Mouse (Mus musculus): ENCODE measurements at regions not wholly inside any gene's neighbourhood (a gene's known extent, or its start where the extent isn't known, plus 50 kb on each side); places are given as distances from the start of the nearest gene placed in this dataset.

DNA sequence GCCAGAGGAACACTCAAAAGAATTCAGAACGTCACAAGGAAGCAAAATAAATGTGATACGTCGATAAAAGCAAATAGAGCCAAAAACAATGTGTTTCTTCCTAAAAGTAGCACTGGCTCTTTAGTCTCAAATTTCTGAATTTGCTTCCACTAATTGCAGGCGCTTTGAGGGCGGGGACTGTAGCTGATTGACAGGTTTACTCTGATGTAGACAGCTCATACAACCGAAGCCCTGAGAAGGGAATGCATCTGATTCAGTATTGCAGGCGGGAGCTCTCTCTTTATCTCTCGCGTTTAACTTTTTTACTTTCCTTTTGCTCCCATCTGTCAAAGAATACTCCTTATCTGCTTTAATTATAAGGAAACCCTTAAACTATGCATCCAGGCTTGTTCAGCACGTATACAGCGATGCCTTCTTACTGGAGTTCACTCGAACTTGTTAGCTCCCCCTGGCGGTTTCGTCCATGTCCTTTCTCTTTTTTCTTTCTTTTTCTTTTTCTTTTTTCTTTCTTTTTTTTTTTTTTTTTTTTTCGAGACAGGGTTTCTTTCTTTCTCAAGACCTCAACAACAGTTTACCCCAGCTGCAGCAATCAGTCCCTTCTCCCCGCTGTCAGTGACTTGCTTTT lies 95.9 kb downstream of the Avpr1a start:
- no peak for TF ChIP-seq POLR2A (IDR thresholded peaks at IDR 0.05; ENCODE audit: low read depth, low read length)
- TF ChIP-seq MAX (IDR thresholded peaks at IDR 0.05; ENCODE audit: low read length) = no peak
- TF ChIP-seq USF1 (IDR thresholded peaks at IDR 0.05; ENCODE audit: low read depth, low read length) = no peak
- peak; percentile 37 to 72 for TF ChIP-seq CTCF (conservative IDR thresholded peaks at IDR 0.05 in 1 of 2, IDR thresholded peaks at IDR 0.05 in 1 of 2; ENCODE audit: low read depth in 2 of 2, low read length in 2 of 2)
- TF ChIP-seq TCF12 (IDR thresholded peaks at IDR 0.05; ENCODE audit: low read depth, low read length) = no peak
- no peak for TF ChIP-seq E2F4 (IDR thresholded peaks at IDR 0.05; ENCODE audit: insufficient replicate concordance, low read depth, low read length)
- TF ChIP-seq EP300 (IDR thresholded peaks at IDR 0.05; ENCODE audit: low read length) = no peak
- no peak for TF ChIP-seq ELF1 (IDR thresholded peaks at IDR 0.05; ENCODE audit: low read depth, low read length)
- peak; percentile 92 for TF ChIP-seq ZNF384 (IDR thresholded peaks at IDR 0.05; ENCODE audit: low read depth, low read length)
- TF ChIP-seq ETS1 (conservative IDR thresholded peaks at IDR 0.05; ENCODE audit: low read depth, low read length) = no peak
- TF ChIP-seq RAD21 (IDR thresholded peaks at IDR 0.05; ENCODE audit: low read depth, low read length) = peak; percentile 16; the same call in 1 of the 2 replicates
